In genomic region chr9:108792307-108792706, GRCm38 (mm10) we compare ENCODE assay signal across 19 mouse cellular contexts. TPM values are rescaled to one million over a fixed set of nuclear protein-coding genes. Genes with fewer than 3 reads are reported as not detected.
A peak's percentile ranks its signal among the peaks of the same experiment; 100 is the strongest.
DNase-seq lines count a peak whose midpoint lies in the region; ATAC-seq and TF ChIP-seq lines count a peak whose summit lies in the region.
"Had no signal": no experiment of that assay in that cellular context is flagged by ENCODE, and none has a peak within 500 bp of the region (broad histone marks: within the 10 kb centered on the region; RNA-seq: fewer than 3 reads in every experiment).

No protein-coding gene starts in this region.

- H3K9me3 ChIP-seq in liver, embryonic 11.5 days (ENCODE audit: control insufficient read depth, low read length) = no peaks in the 10 kb centered on the region
- H3K9me3 ChIP-seq: embryonic facial prominence, embryonic 12.5 days; G1E; limb, embryonic 15.5 days; midbrain, embryonic 10.5 days had no signal

- H3K4me3 ChIP-seq in layer of hippocampus, adult 2 months = no peak overlapping the region
- no peak overlapping the region for H3K4me3 ChIP-seq in liver, embryonic 11.5 days (ENCODE audit: low read depth, low read length)
- H3K4me3 ChIP-seq: embryonic facial prominence, embryonic 12.5 days; heart, adult 2 months; limb, embryonic 15.5 days; midbrain, embryonic 10.5 days had no signal

- H3K9ac ChIP-seq in liver, embryonic 11.5 days (ENCODE audit: low read depth, low read length) = no peak overlapping the region
- H3K9ac ChIP-seq: embryonic facial prominence, embryonic 12.5 days; limb, embryonic 15.5 days had no signal

- peaks cover 14% of the 10 kb centered on the region for H3K36me3 ChIP-seq in liver, embryonic 11.5 days (ENCODE audit: control insufficient read depth, insufficient read depth, low read length)

- H3K4me1 ChIP-seq in liver, embryonic 11.5 days (replicated peaks; ENCODE audit: control insufficient read depth, insufficient read depth, low read length) = peaks cover 56% of the 10 kb centered on the region

- H3K4me2 ChIP-seq in liver, embryonic 11.5 days = no peak overlapping the region
- H3K4me2 ChIP-seq: embryonic facial prominence, embryonic 12.5 days; limb, embryonic 15.5 days had no signal

- TF ChIP-seq CTCF in layer of hippocampus, adult 2 months (conservative IDR thresholded peaks at IDR 0.05) = no peak

- intact Hi-C loops in heart, postnatal 10 days (cut with DNase I) = no loop called here

- no peak for DNase-seq in layer of hippocampus, adult 2 months (ENCODE audit: low spot score in 2 of 2)
- no peak for DNase-seq in layer of hippocampus, adult 11-12 months (ENCODE audit: low spot score)
- peak; percentile 47 for DNase-seq in MEL-GATA-1-ER (ENCODE audit: extremely low read depth, low read depth)
- no peak for DNase-seq in liver, embryonic 11.5 days (ENCODE audit: low spot score)
- DNase-seq in heart, postnatal 10 days = no peak
- DNase-seq in lung, postnatal 10 days = no peak
- DNase-seq: adrenal gland, adult 2 months; cerebellum, adult 11-12 months; cerebellum, postnatal 36 days; gastrocnemius, postnatal 10 days; heart, adult 2 months; kidney, adult 8-10 months; kidney, postnatal 25 days; right cerebral cortex, postnatal 14 days had no signal

- H3K27ac ChIP-seq in layer of hippocampus, adult 2 months = peak overlapping the region; percentile 91; the same call in 1 of the 2 replicates
- H3K27ac ChIP-seq in liver, embryonic 11.5 days (ENCODE audit: low read depth, low read length) = no peak overlapping the region
- H3K27ac ChIP-seq: embryonic facial prominence, embryonic 12.5 days; heart, adult 2 months; limb, embryonic 15.5 days; midbrain, embryonic 10.5 days had no signal

- no peaks in the 10 kb centered on the region for H3K27me3 ChIP-seq in liver, embryonic 11.5 days (replicated peaks; ENCODE audit: control insufficient read depth, insufficient read depth, low read length)
- H3K27me3 ChIP-seq: embryonic facial prominence, embryonic 12.5 days; limb, embryonic 15.5 days had no signal

- ATAC-seq in liver, embryonic 11.5 days (replicated peaks; ENCODE audit: low FRiP score) = peak; percentile 35
- peak; percentile 68 for ATAC-seq in megakaryocyte-erythroid progenitor cell, adult 5-6 weeks (replicated peaks; ENCODE audit: low FRiP score, low TSS enrichment, poor library complexity, severe bottlenecking)

- WGBS in liver, embryonic 11.5 days = 39% methylated on average over 1 of the region's 1 CpGs

RNA-seq across cellular contexts. Expression of gene Ip6k2, which starts 8.7 kb away (rescaled TPM):
- 100 to 1,000 TPM; 249 to 251 TPM for total RNA-seq in layer of hippocampus, adult 2 months (2021)
- 31.8 and 37.5 TPM in 2 replicates for polyA plus RNA-seq in liver, embryonic 11.5 days (2014; fragmentation: Nextera tagmentation; extraction: Ambion mirVana)
- total RNA-seq in megakaryocyte-erythroid progenitor cell, adult 5-6 weeks (2014; fragmentation: Nextera tagmentation) = 29.8 and 36.7 TPM in 2 replicates
- 31.3 and 48.7 TPM in 2 replicates for total RNA-seq in megakaryocyte-erythroid progenitor cell, adult 5-6 weeks (2017)
- 10 to 100 TPM; 39.6 to 42.0 TPM for total RNA-seq in heart, postnatal 10 days (2021)

RNA-seq across cellular contexts. Expression of gene Nckipsd, which starts 15.9 kb away (rescaled TPM):
- total RNA-seq in layer of hippocampus, adult 2 months (2021) = 10 to 100 TPM; 68.8 to 71.3 TPM
- 8.8 and 16.2 TPM in 2 replicates for polyA plus RNA-seq in liver, embryonic 11.5 days (2014; fragmentation: Nextera tagmentation; extraction: Ambion mirVana)
- 8.6 and 12.2 TPM in 2 replicates for total RNA-seq in megakaryocyte-erythroid progenitor cell, adult 5-6 weeks (2014; fragmentation: Nextera tagmentation)
- total RNA-seq in megakaryocyte-erythroid progenitor cell, adult 5-6 weeks (2017) = 1.0 and 2.3 TPM in 2 replicates
- 10 to 100 TPM in 1 of 2 experiments, 1 to 10 TPM in 1; 9.0 to 11.5 TPM for total RNA-seq in heart, postnatal 10 days (2021)

RNA-seq across cellular contexts. Expression of gene Celsr3, which starts 33.8 kb away (rescaled TPM):
- 10 to 100 TPM; 66.4 to 79.6 TPM for total RNA-seq in layer of hippocampus, adult 2 months (2021)
- polyA plus RNA-seq in liver, embryonic 11.5 days (2014; fragmentation: Nextera tagmentation; extraction: Ambion mirVana) = 0.08 and 0.22 TPM in 2 replicates
- total RNA-seq in megakaryocyte-erythroid progenitor cell, adult 5-6 weeks (2014; fragmentation: Nextera tagmentation) = not detected in 2 replicates
- total RNA-seq in megakaryocyte-erythroid progenitor cell, adult 5-6 weeks (2017) = 0.05 TPM in 1 of 2 replicates, not detected in the other
- total RNA-seq in heart, postnatal 10 days (2021) = under 1 TPM; 0.22 to 0.24 TPM
- polyA plus RNA-seq: G1E had no signal

Comparison
In these comparisons a context has a peak if more than half of its experiments do, and no peak if none do; other contexts are left out.
1. RNA of gene Ip6k2, which starts 8.7 kb away (total RNA-seq): 249 to 251 TPM in layer of hippocampus, adult 2 months; 39.6 to 42.0 TPM in heart, postnatal 10 days and 29.8 to 48.7 TPM in megakaryocyte-erythroid progenitor cell, adult 5-6 weeks; every median in the first group is over 4 times any median in the second.
2. RNA of gene Nckipsd, which starts 15.9 kb away (total RNA-seq): 68.8 to 71.3 TPM in layer of hippocampus, adult 2 months; 1.0 to 12.2 TPM in megakaryocyte-erythroid progenitor cell, adult 5-6 weeks and 9.0 to 11.5 TPM in heart, postnatal 10 days; every median in the first group is over 4 times any median in the second.
3. RNA of gene Celsr3, which starts 33.8 kb away (total RNA-seq): 66.4 to 79.6 TPM in layer of hippocampus, adult 2 months; 0.22 to 0.24 TPM in heart, postnatal 10 days and 0.05 TPM in megakaryocyte-erythroid progenitor cell, adult 5-6 weeks; every median in the first group is over 10 times any median in the second.